Mouse (Mus musculus) neural tube, embryonic 12.5 days (tissue): ENCODE data around the gene Cldn10. TPM values are rescaled to one million over a fixed set of nuclear protein-coding genes. Genes with fewer than 3 reads are reported as not detected.
"Not testable (repeated sequence)": the region's sequence is repeated elsewhere in the genome, so short reads cannot be mapped to it uniquely, and the experiment has no call there.

Experiments used
- ATAC-seq: fragments of 200-750 bp; cut with Nextera tagmentation; 2 replicates; pipeline ENCODE4 v1.8.0; 2017; ENCODE audit warnings: low read depth, mild to moderate bottlenecking, moderate TSS enrichment, moderate library complexity; ENCODE audit not compliant: low FRiP score
- H3K27ac ChIP-seq: fragments of 300-500 bp; sonication (generic); 2 replicates; pipeline ENCODE4 v1.5.1; 2016
- H3K27me3 ChIP-seq: fragments of 300-500 bp; sonication (generic); replicated peaks from 2 replicates; pipeline ENCODE4 v1.6.1; 2016; ENCODE audit warnings: mild to moderate bottlenecking
- H3K36me3 ChIP-seq: fragments of 300-500 bp; sonication (generic); 2 replicates; pipeline ENCODE4 v1.6.1; 2016; ENCODE audit warnings: mild to moderate bottlenecking
- H3K4me1 ChIP-seq: fragments of 300-500 bp; sonication (generic); 2 replicates; pipeline ENCODE4 v1.6.1; 2016
- H3K4me2 ChIP-seq: fragments of 300-500 bp; sonication (generic); replicated peaks from 2 replicates; pipeline ENCODE4 v1.6.1; 2016; ENCODE audit warnings: mild to moderate bottlenecking
- H3K4me3 ChIP-seq: fragments of 300-500 bp; sonication (generic); 2 replicates; pipeline ENCODE4 v1.5.1; 2016
- H3K9ac ChIP-seq: fragments of 300-500 bp; sonication (generic); 2 replicates; pipeline ENCODE4 v1.6.1; 2016; ENCODE audit warnings: mild to moderate bottlenecking
- H3K9me3 ChIP-seq: fragments of 300-500 bp; sonication (generic); 2 replicates; pipeline ENCODE4 v1.6.1; 2016; ENCODE audit warnings: mild to moderate bottlenecking
- WGBS: fragments of 180-500 bp; shearing (Covaris S2); methylation state at CpG from one replicate; pipeline ENCODE4 v1.1.7; 2016; 5-methylcytosine and 5-hydroxymethylcytosine counted together
- polyA plus RNA-seq: library from polyadenylated mRNA; unstranded; fragments of >200 nt; fragmentation: Nextera tagmentation; extraction: Ambion mirVana; gene quantifications from 2 replicates; pipeline ENCODE4 v1.2.1, GENCODE M21; 2016

The Cldn10 gene
- polyA plus RNA-seq, 1 experiment from 2014 or later = 0.66 TPM

DNA sequence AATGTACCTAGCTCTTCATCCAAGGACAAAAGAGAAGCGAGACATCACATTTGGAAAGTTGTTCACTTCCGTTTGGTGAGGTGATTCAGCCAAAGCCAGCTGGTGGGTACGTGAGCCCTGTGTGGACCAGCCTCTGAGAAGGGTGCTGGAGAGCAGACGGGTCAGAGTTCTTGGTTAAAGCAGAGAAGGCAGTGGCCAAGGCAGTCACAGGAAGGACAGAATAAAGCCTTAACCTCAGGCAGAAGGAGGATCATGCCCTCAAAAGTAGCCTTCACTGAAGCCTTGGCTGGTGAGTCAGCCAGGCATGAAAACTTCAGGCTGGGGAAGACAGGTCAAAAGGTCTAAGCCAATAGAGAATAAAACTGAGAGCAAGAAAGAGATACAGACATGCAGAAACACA, 22.0 kb downstream of the Cldn10 start:
- Histone ChIP-seq H3K36me3 (no peaks in the 10 kb centered on the region), H3K4me1 (no peaks in the 10 kb centered on the region), H3K9me3 (no peaks in the 10 kb centered on the region), H3K9ac (no peak overlapping the region), H3K27me3 (no peaks in the 10 kb centered on the region), H3K4me3 (no peak overlapping the region), H3K4me2 (no peak overlapping the region), H3K27ac (no peak overlapping the region)
- WGBS = 83% methylated on average over 4 of the region's 4 CpGs
- ATAC-seq = no peak

DNA sequence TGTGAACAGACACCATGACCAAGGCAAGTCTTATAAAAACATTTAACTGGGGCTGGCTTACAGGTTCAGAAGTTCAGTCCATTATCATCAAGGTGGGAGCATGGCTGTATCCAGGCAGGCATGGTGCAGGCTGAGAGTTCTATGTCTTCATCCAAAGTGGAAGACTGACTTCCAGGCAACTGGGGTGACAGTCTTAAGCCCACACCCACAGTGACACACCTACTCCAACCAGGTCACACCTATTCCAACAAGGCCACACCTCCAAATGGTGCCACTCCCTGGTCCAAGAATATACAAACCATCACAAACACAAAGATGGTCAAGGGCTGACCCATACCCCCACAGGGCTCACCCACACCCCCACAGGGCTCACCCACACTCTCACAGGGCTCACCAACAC, 23.5 kb downstream of the Cldn10 start:
- H3K9ac ChIP-seq, H3K27ac ChIP-seq, H3K4me2 ChIP-seq, ATAC-seq, H3K9me3 ChIP-seq, H3K27me3 ChIP-seq, H3K36me3 ChIP-seq, H3K4me3 ChIP-seq, H3K4me1 ChIP-seq: not testable (repeated sequence)

DNA sequence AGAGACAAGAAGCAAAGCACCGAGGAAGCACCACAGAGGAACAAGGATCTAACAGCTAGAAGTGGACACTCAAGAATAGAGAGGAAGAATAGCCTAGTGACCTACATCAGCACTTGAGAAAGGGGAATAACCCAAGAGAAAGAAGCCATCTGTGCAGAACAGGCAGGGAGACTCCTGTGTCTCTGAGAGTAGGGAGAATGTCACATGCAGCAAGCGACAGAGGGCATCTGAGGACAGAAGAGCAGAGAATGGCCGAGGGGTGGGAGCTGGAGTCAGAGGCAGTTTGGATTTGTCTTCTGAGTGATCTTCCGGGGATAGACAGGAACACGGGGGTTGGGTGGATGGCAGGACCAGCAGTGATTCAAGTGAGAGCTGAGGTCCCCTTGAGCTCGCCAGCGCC, 25.4 kb downstream of the Cldn10 start:
- Histone ChIP-seq H3K27me3 (no peaks in the 10 kb centered on the region), H3K4me1 (no peaks in the 10 kb centered on the region), H3K4me3 (no peak overlapping the region), H3K4me2 (no peak overlapping the region), H3K9me3 (no peaks in the 10 kb centered on the region), H3K9ac (no peak overlapping the region), H3K27ac (no peak overlapping the region), H3K36me3 (no peaks in the 10 kb centered on the region)
- ATAC-seq = no peak
- WGBS = 74% methylated on average over 7 of the region's 7 CpGs

DNA sequence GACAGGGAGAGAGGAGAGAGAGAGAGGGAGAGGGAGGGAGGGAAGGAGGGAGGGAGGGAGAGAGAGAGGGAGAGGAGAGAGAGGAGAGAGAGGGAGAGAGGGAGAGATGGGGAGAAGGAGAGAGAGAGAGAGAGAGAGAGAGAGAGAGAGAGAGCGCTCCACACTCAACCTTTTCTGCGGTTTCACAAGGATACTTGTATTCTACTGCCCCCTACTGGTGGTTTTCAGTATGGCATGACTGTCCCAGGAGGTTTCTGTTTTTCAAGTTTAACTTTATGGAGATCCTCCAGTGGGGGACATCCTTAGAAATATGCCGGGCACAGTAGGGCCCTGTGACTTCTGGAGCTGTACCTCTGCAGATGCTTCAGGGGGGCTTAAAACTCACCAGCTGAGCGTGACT, 28.8 kb downstream of the Cldn10 start:
- no peak overlapping the region for H3K4me3 ChIP-seq
- H3K27ac ChIP-seq = no peak overlapping the region
- no peaks in the 10 kb centered on the region for H3K36me3 ChIP-seq
- H3K9ac ChIP-seq = no peak overlapping the region
- ATAC-seq = no peak
- 17% methylated on average over 4 of the region's 4 CpGs for WGBS
- no peaks in the 10 kb centered on the region for H3K27me3 ChIP-seq
- H3K4me2 ChIP-seq = 0 out of 2 replicates have a peak overlapping the region, but pooled peaks have one; percentile 3
- no peaks in the 10 kb centered on the region for H3K4me1 ChIP-seq
- H3K9me3 ChIP-seq = no peaks in the 10 kb centered on the region

- Histone ChIP-seq H3K27me3 (no peaks in the 10 kb centered on the region), H3K9me3 (no peaks in the 10 kb centered on the region), H3K36me3 (no peaks in the 10 kb centered on the region), H3K4me1 (no peaks in the 10 kb centered on the region), H3K9ac (no peak overlapping the region), H3K4me2 (no peak overlapping the region), H3K27ac (no peak overlapping the region), H3K4me3 (no peak overlapping the region)
- WGBS = 11% methylated on average over 8 of the region's 8 CpGs
- ATAC-seq = peak; percentile 61; the same call in 1 of the 2 replicates
Observed at GRCm38 (mm10) chr14:118820111-118820510, 32.4 kb downstream of the Cldn10 start.

- H3K4me1 ChIP-seq = 0 out of 2 replicates have a peak, but pooled peaks cover 4% of the 10 kb centered on the region
Observed at GRCm38 (mm10) chr14:118822816-118823215, 35.1 kb downstream of the Cldn10 start.

DNA sequence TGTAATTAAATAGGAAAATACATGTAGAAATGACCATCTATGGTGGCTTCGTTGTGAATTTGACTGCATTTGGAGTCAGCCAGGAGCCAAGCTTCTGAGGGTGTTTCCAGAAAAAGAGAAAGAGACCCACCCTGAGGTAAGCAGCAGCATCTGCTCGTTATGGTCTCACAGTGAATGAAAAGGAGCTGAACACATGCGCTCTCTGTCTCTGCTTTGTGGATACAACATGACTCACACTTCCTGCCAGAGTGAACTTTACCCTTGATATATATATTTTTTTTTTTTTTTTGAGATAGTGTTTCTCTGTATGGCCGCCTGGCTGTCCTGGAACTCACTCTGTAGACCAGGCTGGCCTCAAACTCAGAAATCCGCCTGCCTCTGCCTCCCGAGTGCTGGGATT, 35.6 kb downstream of the Cldn10 start:
- H3K4me3 ChIP-seq = no peak overlapping the region
- no peak for ATAC-seq
- no peaks in the 10 kb centered on the region for H3K9me3 ChIP-seq
- no peak overlapping the region for H3K9ac ChIP-seq
- WGBS = 89% methylated on average over 6 of the region's 6 CpGs
- H3K4me2 ChIP-seq = no peak overlapping the region
- H3K36me3 ChIP-seq = no peaks in the 10 kb centered on the region
- no peak overlapping the region for H3K27ac ChIP-seq
- no peaks in the 10 kb centered on the region for H3K27me3 ChIP-seq
- 0 out of 2 replicates have a peak, but pooled peaks cover 4% of the 10 kb centered on the region for H3K4me1 ChIP-seq

More at GRCm38 (mm10) chr14:118822816-118823215, 35.1 kb downstream of the Cldn10 start:
- Histone ChIP-seq H3K9me3 (no peaks in the 10 kb centered on the region), H3K4me3 (no peak overlapping the region), H3K27me3 (no peaks in the 10 kb centered on the region), H3K27ac (no peak overlapping the region), H3K9ac (no peak overlapping the region), H3K4me2 (no peak overlapping the region), H3K36me3 (no peaks in the 10 kb centered on the region)
- WGBS = 87% methylated on average over 4 of the region's 4 CpGs
- ATAC-seq = no peak

DNA sequence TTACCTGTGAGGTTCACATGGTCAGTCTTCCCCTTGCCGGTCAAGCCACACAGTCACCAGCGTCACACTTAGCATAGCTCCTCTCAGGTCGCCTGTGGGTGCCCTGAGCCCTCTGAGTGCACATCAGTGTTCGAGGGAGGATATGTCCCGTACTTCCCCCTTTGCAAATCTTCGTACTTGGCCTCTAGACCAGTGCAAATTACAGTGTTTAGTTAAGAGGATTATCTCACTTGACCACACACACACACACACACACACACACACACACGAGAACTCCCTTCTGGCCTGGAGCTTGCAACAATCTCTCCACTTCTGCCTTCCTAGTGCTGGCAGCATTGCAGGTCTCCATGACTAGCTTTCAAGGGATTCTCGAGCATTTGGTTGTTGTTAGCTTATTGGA, 38.6 kb downstream of the Cldn10 start:
- Histone ChIP-seq H3K27me3 (no peaks in the 10 kb centered on the region), H3K9me3 (no peaks in the 10 kb centered on the region), H3K4me1 (0 out of 2 replicates have a peak, but pooled peaks cover 4% of the 10 kb centered on the region), H3K36me3 (no peaks in the 10 kb centered on the region), H3K27ac (no peak overlapping the region), H3K4me2 (no peak overlapping the region), H3K4me3 (no peak overlapping the region), H3K9ac (no peak overlapping the region)
- no peak for ATAC-seq
- 93% methylated on average over 8 of the region's 8 CpGs for WGBS

DNA sequence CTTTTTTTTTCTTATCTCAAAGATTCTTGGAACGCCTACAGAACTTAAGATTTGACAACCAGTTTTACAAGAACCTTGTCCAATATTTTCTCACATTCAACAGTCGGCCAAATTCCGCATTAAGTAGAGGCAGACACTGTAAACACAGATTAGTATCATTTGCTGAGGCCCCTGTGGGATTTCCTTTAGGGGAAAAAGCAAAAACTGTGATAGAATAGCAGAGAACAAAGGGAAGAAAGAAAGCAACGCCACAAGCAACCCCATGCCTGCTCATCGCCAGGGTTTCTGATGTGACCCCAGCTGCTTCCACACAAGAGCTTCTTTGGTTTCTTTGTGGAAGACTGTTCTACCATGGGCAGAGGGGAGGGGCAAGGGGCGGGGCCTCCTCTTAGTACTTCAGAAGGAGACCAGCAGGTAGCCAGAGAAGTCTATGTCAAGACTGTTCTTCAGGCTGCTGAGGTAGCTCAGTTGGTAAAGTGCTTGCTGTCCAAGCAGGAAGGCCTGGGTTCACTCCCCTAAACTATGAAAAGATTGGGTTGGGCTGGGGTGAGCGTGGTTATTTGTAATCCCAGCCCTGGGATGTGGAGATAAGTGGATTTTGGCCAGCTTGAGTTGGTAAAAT, 39.7 kb downstream of the Cldn10 start:
- Histone ChIP-seq H3K9me3 (no peaks in the 10 kb centered on the region), H3K4me3 (no peak overlapping the region), H3K4me2 (no peak overlapping the region), H3K9ac (no peak overlapping the region), H3K4me1 (0 out of 2 replicates have a peak, but pooled peaks cover 4% of the 10 kb centered on the region), H3K27me3 (no peaks in the 10 kb centered on the region), H3K36me3 (no peaks in the 10 kb centered on the region), H3K27ac (no peak overlapping the region)
- WGBS = 25% methylated on average over 7 of the region's 7 CpGs
- 0 out of 2 replicates have a peak, but pooled peaks have one; percentile 33 for ATAC-seq

DNA sequence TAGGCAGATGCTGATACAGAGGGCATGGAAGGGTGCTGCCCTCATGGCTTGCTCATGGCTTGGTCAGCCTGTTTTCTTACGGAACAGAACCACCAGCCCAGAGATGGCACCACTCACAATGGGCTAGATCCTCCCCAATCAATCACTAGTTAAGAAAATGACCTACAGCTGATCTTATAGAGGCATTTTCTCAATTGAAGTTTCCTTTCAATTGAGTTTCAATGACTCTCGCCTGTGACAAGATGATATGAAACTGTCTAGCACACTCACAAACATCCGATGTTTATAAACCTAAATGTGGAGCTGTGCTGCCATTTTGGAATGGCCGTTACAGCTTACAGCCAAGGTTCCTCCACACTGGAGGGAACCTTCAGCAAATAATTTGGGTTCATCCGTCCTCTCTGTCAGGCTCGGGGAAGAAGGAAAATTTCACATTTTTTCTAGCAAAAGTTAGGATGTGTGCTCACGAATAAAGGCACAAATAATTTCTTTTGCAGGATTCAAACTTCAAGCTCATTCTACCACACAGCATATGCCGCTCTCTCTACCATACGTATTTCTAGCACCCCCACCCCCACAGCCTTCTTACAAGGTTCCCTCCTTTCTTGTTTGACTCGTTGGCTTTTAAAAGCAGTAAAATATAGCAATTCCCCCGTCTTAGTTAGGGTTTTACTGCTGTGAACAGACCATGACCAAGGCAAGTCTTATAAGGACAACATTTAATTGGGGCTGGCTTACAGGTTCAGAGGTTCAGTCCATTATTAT, 41.8 kb downstream of the Cldn10 start:
- 86% methylated on average over 11 of the region's 11 CpGs for WGBS
- no peak for ATAC-seq
- H3K4me2 ChIP-seq = no peak overlapping the region
- 0 out of 2 replicates have a peak, but pooled peaks cover 4% of the 10 kb centered on the region for H3K4me1 ChIP-seq
- no peaks in the 10 kb centered on the region for H3K9me3 ChIP-seq
- no peaks in the 10 kb centered on the region for H3K27me3 ChIP-seq
- H3K9ac ChIP-seq = no peak overlapping the region
- H3K4me3 ChIP-seq = no peak overlapping the region
- H3K27ac ChIP-seq = no peak overlapping the region
- H3K36me3 ChIP-seq = no peaks in the 10 kb centered on the region

DNA sequence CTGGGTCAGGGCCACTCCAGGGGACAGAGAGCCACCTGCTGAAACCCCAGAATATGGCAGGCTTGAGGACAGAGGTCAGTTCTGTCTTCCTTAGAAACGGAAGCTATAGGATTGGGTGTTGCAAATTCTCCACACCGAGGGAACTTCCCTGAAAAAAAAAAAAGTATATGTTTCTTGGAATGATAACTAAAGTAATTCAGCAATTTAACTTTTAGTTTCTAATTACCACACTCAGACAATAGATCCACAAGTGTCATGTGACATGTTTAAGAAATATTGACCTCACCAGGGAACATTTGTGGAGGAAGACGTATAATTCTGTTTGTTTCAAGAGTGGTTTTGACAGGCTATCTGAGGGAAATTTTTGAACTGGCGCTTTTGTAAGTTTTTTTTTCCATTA, 43.9 kb downstream of the Cldn10 start:
- no peak overlapping the region for H3K9ac ChIP-seq
- WGBS = 74% methylated on average over 4 of the region's 4 CpGs
- ATAC-seq = no peak

DNA sequence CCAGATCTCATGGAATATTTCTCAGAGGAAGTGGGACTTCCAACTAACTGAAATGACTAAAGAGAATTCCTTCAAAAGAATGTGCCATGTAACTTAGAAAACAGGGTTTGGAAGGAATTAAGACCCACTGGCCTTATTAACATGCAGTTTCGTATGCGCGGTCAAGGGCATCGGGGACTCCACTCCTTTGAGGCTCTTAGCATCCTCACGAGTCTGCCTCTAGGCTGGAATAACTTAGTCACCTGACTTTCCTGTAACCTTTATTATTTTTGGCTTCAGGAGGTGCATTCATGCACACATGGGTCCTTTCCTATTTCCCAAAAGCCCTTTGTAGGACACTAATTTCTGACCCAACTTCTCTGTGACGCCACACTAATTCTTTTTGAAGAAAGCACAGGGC, 45.5 kb downstream of the Cldn10 start:
- Histone ChIP-seq H3K4me3 (no peak overlapping the region), H3K36me3 (no peaks in the 10 kb centered on the region), H3K9me3 (no peaks in the 10 kb centered on the region), H3K27ac (no peak overlapping the region), H3K4me1 (no peaks in the 10 kb centered on the region), H3K4me2 (no peak overlapping the region), H3K9ac (no peak overlapping the region), H3K27me3 (no peaks in the 10 kb centered on the region)
- ATAC-seq = no peak
- 88% methylated on average over 6 of the region's 6 CpGs for WGBS

More for the DNA sequence above, 43.9 kb downstream of the Cldn10 start:
- no peaks in the 10 kb centered on the region for H3K27me3 ChIP-seq
- H3K4me2 ChIP-seq = no peak overlapping the region
- H3K4me1 ChIP-seq = 0 out of 2 replicates have a peak, but pooled peaks cover 4% of the 10 kb centered on the region
- H3K4me3 ChIP-seq = no peak overlapping the region
- H3K36me3 ChIP-seq = no peaks in the 10 kb centered on the region
- H3K27ac ChIP-seq = no peak overlapping the region
- no peaks in the 10 kb centered on the region for H3K9me3 ChIP-seq
